Mouse (Mus musculus): Measurements from ENCODE around the gene Gtpbp6. TPM values are rescaled to one million over a fixed set of nuclear protein-coding genes. Genes with fewer than 3 reads are reported as not detected.
"Not testable (repeated sequence)": the region's sequence is repeated elsewhere in the genome, so short reads cannot be mapped to it uniquely, and the experiment has no call there.

The Gtpbp6 gene
- 67.0 and 67.3 TPM in 2 replicates for polyA plus RNA-seq (2015; fragmentation: Nextera tagmentation; extraction: Ambion mirVana)

- 0% methylated on average over 70 of the region's 71 CpGs for WGBS
- ATAC-seq (replicated peaks) = peak; percentile 81
- no peaks in the 10 kb centered on the region for H3K9me3 ChIP-seq
- no peaks in the 10 kb centered on the region for H3K27me3 ChIP-seq (replicated peaks)
- peak within 1 kb of the TSS; percentile 97 for H3K27ac ChIP-seq
- peaks cover 21% of the 10 kb centered on the region for H3K4me1 ChIP-seq
- peak within 1 kb of the TSS; percentile 93 for H3K4me2 ChIP-seq
- H3K36me3 ChIP-seq (replicated peaks) = peaks cover 38% of the 10 kb centered on the region
- peak within 1 kb of the TSS; percentile 72 for H3K9ac ChIP-seq
- H3K4me3 ChIP-seq = peak within 1 kb of the TSS; percentile 74
These were observed at the start of gene Gtpbp6 for GRCm38 (mm10) chr5:110107581-110108304. Gtpbp6 (minus strand) TSS chr5:110108197.

- H3K9ac ChIP-seq = no peak overlapping the region
- H3K36me3 ChIP-seq (replicated peaks) = peaks cover 39% of the 10 kb centered on the region
- no peaks in the 10 kb centered on the region for H3K27me3 ChIP-seq (replicated peaks)
- no peak overlapping the region for H3K4me3 ChIP-seq
- no peak for ATAC-seq (replicated peaks)
- H3K4me2 ChIP-seq = no peak overlapping the region
- 91% methylated on average over 5 of the region's 5 CpGs for WGBS
- peaks cover 3% of the 10 kb centered on the region; the same call in 1 of the 2 replicates for H3K4me1 ChIP-seq
- H3K27ac ChIP-seq = no peak overlapping the region
- H3K9me3 ChIP-seq = no peaks in the 10 kb centered on the region
These were observed 35.0 kb upstream of the Gtpbp6 start for GRCm38 (mm10) chr5:110143007-110143406.

GRCm38 (mm10) chr5:110142309-110142708 lies 34.3 kb upstream of the Gtpbp6 start:
- peaks cover 34% of the 10 kb centered on the region; the same call in 1 of the 2 replicates for H3K36me3 ChIP-seq (replicated peaks)
- H3K4me3 ChIP-seq = no peak overlapping the region
- peaks cover 3% of the 10 kb centered on the region for H3K4me1 ChIP-seq
- no peak overlapping the region for H3K4me2 ChIP-seq
- no peak for ATAC-seq (replicated peaks)
- H3K27ac ChIP-seq = no peak overlapping the region
- H3K9me3 ChIP-seq = no peaks in the 10 kb centered on the region
- no peak overlapping the region for H3K9ac ChIP-seq
- WGBS = 91% methylated on average over 2 of the region's 2 CpGs
- no peaks in the 10 kb centered on the region for H3K27me3 ChIP-seq (replicated peaks)

GRCm38 (mm10) chr5:110140424-110140823 lies 32.4 kb upstream of the Gtpbp6 start:
- Histone ChIP-seq H3K9me3 (no peaks in the 10 kb centered on the region), H3K4me2 (no peak overlapping the region), H3K27me3 (replicated peaks) (no peaks in the 10 kb centered on the region), H3K36me3 (replicated peaks) (peaks cover 24% of the 10 kb centered on the region; the same call in 1 of the 2 replicates), H3K4me3 (no peak overlapping the region), H3K9ac (no peak overlapping the region), H3K27ac (no peak overlapping the region), H3K4me1 (peaks cover 11% of the 10 kb centered on the region)
- no peak for ATAC-seq (replicated peaks)
- WGBS = 97% methylated on average over 7 of the region's 7 CpGs

- no peaks in the 10 kb centered on the region for H3K9me3 ChIP-seq
- H3K27ac ChIP-seq = no peak overlapping the region
- WGBS = 94% methylated on average over 3 of the region's 3 CpGs
- peaks cover 14% of the 10 kb centered on the region for H3K4me1 ChIP-seq
- no peak overlapping the region for H3K9ac ChIP-seq
- no peak for ATAC-seq (replicated peaks)
- no peak overlapping the region for H3K4me3 ChIP-seq
- H3K36me3 ChIP-seq (replicated peaks) = peaks cover 19% of the 10 kb centered on the region; the same call in 1 of the 2 replicates
- H3K27me3 ChIP-seq (replicated peaks) = no peaks in the 10 kb centered on the region
- no peak overlapping the region for H3K4me2 ChIP-seq
These were observed 31.3 kb upstream of the Gtpbp6 start for GRCm38 (mm10) chr5:110139325-110139724.

- Histone ChIP-seq H3K9ac (no peak overlapping the region), H3K4me1 (peaks cover 14% of the 10 kb centered on the region), H3K4me3 (no peak overlapping the region), H3K27ac (no peak overlapping the region), H3K4me2 (no peak overlapping the region), H3K36me3 (replicated peaks) (0 out of 2 replicates have a peak, but pooled peaks cover 8% of the 10 kb centered on the region), H3K9me3 (no peaks in the 10 kb centered on the region), H3K27me3 (replicated peaks) (no peaks in the 10 kb centered on the region)
- no peak for ATAC-seq (replicated peaks)
- WGBS = over 99% methylated on average over 3 of the region's 3 CpGs
These were observed 29.8 kb upstream of the Gtpbp6 start for GRCm38 (mm10) chr5:110137816-110138215.

- 6% methylated on average over 18 of the region's 18 CpGs for WGBS
- H3K27me3 ChIP-seq (replicated peaks) = no peaks in the 10 kb centered on the region
- peak overlapping the region; percentile 91 for H3K4me3 ChIP-seq
- peak overlapping the region; percentile 88 for H3K9ac ChIP-seq
- 0 out of 2 replicates have a peak, but pooled peaks cover 7% of the 10 kb centered on the region for H3K36me3 ChIP-seq (replicated peaks)
- H3K27ac ChIP-seq = peak overlapping the region; percentile 83
- H3K4me1 ChIP-seq = peaks cover 14% of the 10 kb centered on the region
- no peaks in the 10 kb centered on the region for H3K9me3 ChIP-seq
- H3K4me2 ChIP-seq = peak overlapping the region; percentile 79
- peak; percentile 63 for ATAC-seq (replicated peaks)
These were observed 28.1 kb upstream of the Gtpbp6 start for GRCm38 (mm10) chr5:110136087-110136464.

GRCm38 (mm10) chr5:110135293-110136086 lies 27.5 kb upstream of the Gtpbp6 start, which contains the start of gene Chfr:
Chfr (plus strand) TSS chr5:110135842.
- Histone ChIP-seq H3K27me3 (replicated peaks) (no peaks in the 10 kb centered on the region), H3K9me3 (no peaks in the 10 kb centered on the region), H3K4me3 (peak within 1 kb of the TSS; percentile 91), H3K4me2 (peak within 1 kb of the TSS; percentile 79), H3K9ac (peak within 1 kb of the TSS; percentile 88), H3K4me1 (peaks cover 14% of the 10 kb centered on the region), H3K27ac (peak within 1 kb of the TSS; percentile 83), H3K36me3 (replicated peaks) (peaks cover 10% of the 10 kb centered on the region)
- WGBS = 3% methylated on average over 45 of the region's 46 CpGs
- ATAC-seq (replicated peaks) = peak; percentile 99

GRCm38 (mm10) chr5:110122380-110122779 lies 14.4 kb upstream of the Gtpbp6 start:
- not testable (repeated sequence) for H3K9ac ChIP-seq; H3K4me2 ChIP-seq; H3K27me3 ChIP-seq (replicated peaks); ATAC-seq (replicated peaks); H3K9me3 ChIP-seq; H3K27ac ChIP-seq; H3K4me3 ChIP-seq; H3K4me1 ChIP-seq
- peaks cover 37% of the 10 kb centered on the region for H3K36me3 ChIP-seq (replicated peaks)
- WGBS = 84% methylated on average over 3 of the region's 3 CpGs

GRCm38 (mm10) chr5:110109991-110110441 lies 2.0 kb upstream of the Gtpbp6 start, which contains the start of gene Zfp605:
Zfp605 (plus strand) TSS chr5:110110092.
- Histone ChIP-seq H3K27me3 (replicated peaks) (no peaks in the 10 kb centered on the region), H3K9ac (peak within 1 kb of the TSS; percentile 68), H3K9me3 (no peaks in the 10 kb centered on the region), H3K27ac (peak within 1 kb of the TSS; percentile 96), H3K4me2 (peak within 1 kb of the TSS; percentile 55), H3K4me3 (peak within 1 kb of the TSS; percentile 71), H3K36me3 (replicated peaks) (peaks cover 32% of the 10 kb centered on the region), H3K4me1 (peaks cover 21% of the 10 kb centered on the region)
- peak; percentile 71 for ATAC-seq (replicated peaks)
- WGBS = under 1% methylated on average over 12 of the region's 12 CpGs

- Histone ChIP-seq H3K9me3 (no peaks in the 10 kb centered on the region), H3K9ac (peak overlapping the region; percentile 72; the same call in 1 of the 2 replicates), H3K36me3 (replicated peaks) (peaks cover 39% of the 10 kb centered on the region), H3K27ac (peak overlapping the region; percentile 97), H3K4me2 (peak overlapping the region; percentile 93), H3K4me3 (peak overlapping the region; percentile 74), H3K4me1 (peaks cover 21% of the 10 kb centered on the region), H3K27me3 (replicated peaks) (no peaks in the 10 kb centered on the region)
- under 1% methylated on average over 7 of the region's 7 CpGs for WGBS
- ATAC-seq (replicated peaks) = no peak
These were observed 270 bp upstream of the Gtpbp6 start for GRCm38 (mm10) chr5:110108305-110108628.

- ATAC-seq (replicated peaks) = peak; percentile 19
- no peaks in the 10 kb centered on the region for H3K27me3 ChIP-seq (replicated peaks)
- 17% methylated on average over 41 of the region's 41 CpGs for WGBS
- peaks cover 34% of the 10 kb centered on the region for H3K36me3 ChIP-seq (replicated peaks)
- peak overlapping the region; percentile 72 for H3K9ac ChIP-seq
- peaks cover 24% of the 10 kb centered on the region for H3K4me1 ChIP-seq
- H3K4me2 ChIP-seq = peak overlapping the region; percentile 93
- H3K9me3 ChIP-seq = no peaks in the 10 kb centered on the region
- H3K4me3 ChIP-seq = peak overlapping the region; percentile 74
- peak overlapping the region; percentile 97 for H3K27ac ChIP-seq
These were observed 964 bp downstream of the Gtpbp6 start for GRCm38 (mm10) chr5:110106901-110107564.

Data from midbrain, embryonic 15.5 days (tissue).